Mouse (Mus musculus) frontal cortex, adult 2 months (tissue): ENCODE measurements at regions not wholly inside any gene's neighbourhood (a gene's known extent, or its start where the extent isn't known, plus 50 kb on each side); places are given as distances from the start of the nearest gene placed in this dataset.
"Not testable (repeated sequence)": the region's sequence is repeated elsewhere in the genome, so short reads cannot be mapped to it uniquely, and the experiment has no call there.

ENCODE experiments used
- DNase-seq, 2 experiments: peaks; one replicate each; pipeline ENCODE4 v3.0.0; 2022; ENCODE audit warnings: low spot score in 1 of 2; ENCODE audit errors: extremely low spot score in 1 of 2

DNA sequence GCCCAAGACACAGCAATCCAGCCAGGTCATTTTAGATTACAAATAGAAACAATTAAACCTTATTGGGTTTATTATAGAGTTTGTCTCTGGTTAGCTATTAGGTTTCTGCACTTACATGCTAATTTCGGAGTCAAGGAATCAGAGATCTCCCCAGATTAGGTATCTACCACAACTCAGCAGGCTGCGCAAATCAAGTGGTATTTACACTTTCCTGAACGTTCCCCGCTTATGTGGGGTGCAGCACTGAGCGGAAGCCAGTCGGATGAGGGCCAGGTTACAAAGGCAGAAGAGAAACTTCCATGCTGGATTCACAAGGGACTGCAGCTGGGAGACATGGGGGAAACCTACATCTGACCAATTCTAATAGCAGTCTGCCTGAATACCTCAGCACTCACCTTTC lies 198.6 kb upstream of the Six2 start:
- no peak for DNase-seq

DNA sequence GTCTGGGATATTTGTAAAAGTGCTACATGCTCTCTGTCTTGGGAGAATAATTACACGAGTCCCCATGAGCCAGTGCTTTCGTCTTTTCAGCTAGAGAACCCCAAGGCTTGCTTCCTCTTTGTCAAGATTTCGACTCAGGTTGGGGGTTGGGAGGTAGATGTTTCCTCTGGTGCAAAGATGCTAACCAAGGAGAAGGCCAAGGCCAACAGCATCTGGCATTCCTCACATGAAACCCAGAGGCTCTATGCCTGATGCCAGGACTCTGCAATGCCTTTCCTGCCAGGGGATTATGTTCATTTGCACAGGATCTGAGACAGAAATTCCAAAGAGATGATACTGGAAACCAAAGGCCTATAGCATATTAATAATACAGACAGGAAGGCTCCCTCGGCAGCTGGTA lies 198.2 kb upstream of the Six2 start:
- DNase-seq: no peak

DNA sequence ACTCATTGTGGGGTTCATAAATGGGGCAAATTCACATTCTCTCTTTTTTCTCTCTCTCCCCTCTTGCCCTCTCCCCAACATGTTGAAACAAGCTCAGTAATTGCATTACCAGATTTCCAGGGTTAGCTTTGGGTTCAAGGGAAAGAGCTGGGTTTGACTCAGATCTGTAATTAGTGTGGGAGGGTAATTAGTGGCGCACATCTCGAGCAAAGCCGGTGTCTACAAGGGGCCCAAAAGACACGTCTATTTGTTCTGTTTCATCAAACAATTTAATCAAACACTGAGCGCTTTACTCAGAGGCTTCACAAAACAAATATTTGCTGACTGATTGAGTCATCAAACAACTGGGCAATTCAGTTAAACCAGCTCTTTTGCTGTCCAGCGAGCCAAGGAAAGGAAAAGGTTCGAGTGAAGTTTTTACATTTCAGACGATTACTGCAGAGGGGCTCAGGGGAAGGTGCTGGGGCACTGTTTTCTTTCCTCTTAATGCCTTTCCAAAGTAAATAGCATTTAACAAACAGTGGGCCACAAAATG lies 193.6 kb upstream of the Six2 start:
- DNase-seq: no peak

DNA sequence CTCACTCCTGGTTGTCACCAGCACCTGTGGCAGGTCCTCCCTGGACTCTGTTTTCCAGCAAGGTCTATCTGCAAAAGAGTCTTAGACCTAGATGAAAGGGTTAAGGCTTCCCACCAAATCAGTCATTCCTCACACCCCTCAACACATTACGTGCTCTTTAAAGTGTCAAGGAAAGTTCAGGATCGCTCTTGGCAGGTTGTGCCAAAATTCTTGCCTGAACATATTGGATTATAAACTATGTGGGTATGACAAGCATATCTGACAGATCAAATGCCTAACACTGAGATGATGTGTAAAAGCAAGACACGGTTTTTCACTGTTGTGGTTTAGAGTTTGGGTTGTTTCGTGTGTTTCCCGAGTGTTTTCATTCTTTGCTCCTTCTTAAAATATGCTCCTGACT lies 193.0 kb upstream of the Six2 start:
- DNase-seq: no peak

- DNase-seq: peak in 1 of 2 experiments; percentile 34
Observed at GRCm38 (mm10) chr17:85877426-85877825, 189.4 kb upstream of the Six2 start.

DNA sequence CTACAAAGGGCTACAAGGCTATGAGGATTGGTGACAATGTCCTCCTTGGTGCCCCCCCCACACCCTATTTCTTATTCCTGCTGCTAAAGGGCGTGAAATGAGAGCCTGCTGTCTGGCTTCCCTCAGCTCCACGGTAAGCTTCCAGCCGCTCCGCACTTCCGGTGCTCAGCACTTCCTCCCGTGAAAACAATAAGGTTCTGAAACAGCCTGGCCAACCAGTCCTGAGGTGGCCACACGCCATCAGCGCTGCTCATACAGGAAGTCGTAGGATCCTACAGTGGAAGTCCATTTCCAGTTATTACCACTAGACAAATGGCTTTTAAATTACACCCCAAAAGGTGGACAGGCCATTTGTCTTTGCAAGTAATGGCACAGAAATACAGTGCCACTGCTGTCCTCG lies 188.8 kb upstream of the Six2 start:
- no peak for DNase-seq

GRCm38 (mm10) chr17:85873853-85874586 lies 185.9 kb upstream of the Six2 start:
- DNase-seq: peak in 1 of 2 experiments; percentile 19

DNA sequence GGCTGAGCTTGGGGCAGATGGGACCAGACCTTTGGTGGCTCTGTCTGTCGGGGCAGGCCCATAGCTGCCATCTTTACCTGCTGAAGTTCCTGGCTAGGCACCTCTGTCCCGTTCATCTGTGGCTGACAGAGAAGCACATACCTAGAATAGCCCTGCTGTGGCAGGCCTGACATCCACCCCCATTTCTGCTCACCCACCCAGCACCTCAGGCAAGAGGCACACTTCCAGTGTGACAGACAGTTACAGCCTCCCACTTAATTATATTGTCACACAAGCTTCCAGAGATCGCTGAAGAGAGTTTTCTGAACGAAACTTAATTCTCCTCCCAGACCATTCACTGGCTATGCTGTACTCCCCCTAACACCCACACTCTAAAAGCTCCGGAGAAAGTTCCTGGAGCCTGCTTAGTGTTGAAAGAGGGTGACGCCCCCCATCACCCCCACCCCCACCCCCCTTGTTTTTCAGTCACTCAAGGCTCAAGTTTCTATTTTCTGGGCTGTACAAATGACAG lies 184.9 kb upstream of the Six2 start:
- peak in 1 of 2 experiments; percentile 26 for DNase-seq

- DNase-seq: no peak
Observed at GRCm38 (mm10) chr17:85870406-85870805, 182.3 kb upstream of the Six2 start.

GRCm38 (mm10) chr17:85869179-85869578 lies 181.1 kb upstream of the Six2 start:
- DNase-seq: no peak

DNA sequence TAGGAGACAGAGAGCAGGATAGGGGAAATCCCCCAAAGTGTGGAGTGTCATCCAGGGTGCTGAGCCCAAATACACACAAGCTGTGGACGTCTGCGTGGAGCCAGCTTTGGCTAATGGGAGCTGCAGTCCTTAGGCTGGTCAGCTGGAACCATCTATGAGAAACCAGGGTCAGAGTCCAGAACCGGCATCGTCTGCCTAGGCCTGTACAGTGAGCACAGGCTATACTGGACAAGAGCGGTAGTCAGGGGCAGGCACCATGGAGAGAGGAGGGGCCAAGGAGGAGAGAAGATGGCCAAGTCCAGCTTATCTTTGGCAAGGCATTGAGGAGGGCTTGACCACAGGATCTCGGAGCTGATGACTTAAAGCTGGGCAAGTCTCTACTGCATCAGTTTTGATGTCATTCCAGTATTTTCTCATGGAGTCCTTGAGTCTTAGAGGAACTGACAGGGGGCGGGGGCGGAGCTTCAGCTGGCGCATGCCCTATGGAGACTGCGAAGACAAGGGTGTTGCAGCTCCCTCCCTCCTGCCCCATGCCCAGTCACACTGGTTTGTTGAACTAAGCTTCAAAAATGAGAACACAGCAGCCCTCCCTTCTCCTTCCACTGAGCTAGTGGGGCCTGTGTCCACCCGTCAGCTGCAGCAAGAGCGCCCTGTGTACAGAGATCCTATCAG lies 180.0 kb upstream of the Six2 start:
- no peak for DNase-seq

DNA sequence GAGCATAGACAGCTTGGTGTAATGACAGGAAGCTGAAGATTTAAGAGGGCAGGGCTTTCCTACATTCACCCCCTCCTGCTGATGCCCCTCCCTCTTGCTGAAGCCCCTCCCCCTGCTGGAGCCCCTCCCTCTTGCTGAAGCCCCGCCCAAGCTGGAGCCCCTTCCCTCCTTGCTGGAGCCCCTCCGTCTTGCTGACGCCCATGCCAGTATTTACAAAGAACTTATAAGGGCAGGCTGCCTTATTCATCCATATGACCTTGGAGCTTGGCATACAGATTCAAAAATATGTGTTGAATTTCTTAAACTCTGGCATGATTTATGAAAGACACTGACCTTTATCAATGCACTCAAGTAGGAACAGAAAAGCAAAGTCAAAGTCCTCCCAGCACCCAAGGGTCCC lies 178.5 kb upstream of the Six2 start:
- no peak for DNase-seq

GRCm38 (mm10) chr17:85865940-85866339 lies 177.9 kb upstream of the Six2 start:
- no peak for DNase-seq

GRCm38 (mm10) chr17:85861328-85861727 lies 173.3 kb upstream of the Six2 start:
- DNase-seq: no peak

DNA sequence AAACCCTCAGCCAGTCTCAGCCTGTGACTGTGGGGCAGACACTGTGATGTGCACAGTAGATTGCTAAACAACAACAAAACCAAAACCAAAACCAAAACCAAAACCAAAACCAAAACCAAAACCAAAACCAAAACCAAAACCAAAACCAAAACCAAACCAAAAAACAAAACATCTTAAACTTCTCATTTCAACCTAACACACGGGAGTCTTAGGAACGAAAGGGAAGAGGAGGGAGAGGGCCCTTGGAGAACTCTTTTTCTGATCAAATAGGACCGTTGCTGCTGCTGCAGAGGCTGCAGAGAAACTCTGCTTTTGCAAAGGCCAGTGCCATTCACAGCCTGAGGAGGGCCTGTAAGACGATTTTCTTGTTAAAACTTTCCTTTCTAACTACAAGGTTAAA lies 172.7 kb upstream of the Six2 start:
- DNase-seq: no peak

GRCm38 (mm10) chr17:85859926-85860707 lies 172.0 kb upstream of the Six2 start:
- no peak for DNase-seq

- no peak for DNase-seq
Observed at GRCm38 (mm10) chr17:85858516-85858915, 170.4 kb upstream of the Six2 start.

- peak in 1 of 2 experiments; percentile 48 for DNase-seq
Observed at GRCm38 (mm10) chr17:85857705-85858472, 169.8 kb upstream of the Six2 start.

- DNase-seq: not testable (repeated sequence)
Observed at GRCm38 (mm10) chr17:85856894-85857293, 168.8 kb upstream of the Six2 start.

GRCm38 (mm10) chr17:85853156-85853555 lies 165.1 kb upstream of the Six2 start:
- no peak for DNase-seq
